Mouse (Mus musculus) liver, embryonic 12.5 days (tissue): Measurements from ENCODE around the gene Tmem273. TPM values are rescaled to one million over a fixed set of nuclear protein-coding genes. Genes with fewer than 3 reads are reported as not detected.

Experiments
- ATAC-seq: fragments of 200-750 bp; cut with Nextera tagmentation; 2 replicates; pipeline ENCODE4 v1.8.0; 2017; ENCODE audit warnings: moderate number of reproducible peaks, mild to moderate bottlenecking, moderate library complexity
- H3K27ac ChIP-seq: fragments of 300-500 bp; sonication (generic); 2 replicates; pipeline ENCODE4 v1.5.1; 2016; ENCODE audit warnings: mild to moderate bottlenecking
- H3K27me3 ChIP-seq: fragments of 300-500 bp; sonication (generic); replicated peaks from 2 replicates; pipeline ENCODE4 v1.6.1; 2016; ENCODE audit warnings: mild to moderate bottlenecking, moderate library complexity
- H3K36me3 ChIP-seq: fragments of 300-500 bp; sonication (generic); 2 replicates; pipeline ENCODE4 v1.6.1; 2016; ENCODE audit warnings: mild to moderate bottlenecking, moderate library complexity
- H3K4me1 ChIP-seq: fragments of 300-500 bp; sonication (generic); 2 replicates; pipeline ENCODE4 v1.6.1; 2016
- H3K4me2 ChIP-seq: fragments of 300-500 bp; sonication (generic); 2 replicates; pipeline ENCODE4 v1.6.1; 2016; ENCODE audit warnings: mild to moderate bottlenecking, moderate library complexity
- H3K4me3 ChIP-seq: fragments of 300-500 bp; sonication (generic); 2 replicates; pipeline ENCODE4 v1.5.1; 2016; ENCODE audit warnings: mild to moderate bottlenecking, moderate library complexity
- H3K9ac ChIP-seq: fragments of 300-500 bp; sonication (generic); 2 replicates; pipeline ENCODE4 v1.6.1; 2016; ENCODE audit warnings: mild to moderate bottlenecking, moderate library complexity
- H3K9me3 ChIP-seq: fragments of 300-500 bp; sonication (generic); replicated peaks from 2 replicates; pipeline ENCODE4 v1.6.1; 2016; ENCODE audit warnings: mild to moderate bottlenecking, moderate library complexity
- WGBS: fragments of 180-500 bp; shearing (Covaris S2); methylation state at CpG from one replicate; pipeline ENCODE4 v1.1.7; 2016; ENCODE audit not compliant: insufficient replicate concordance; 5-methylcytosine and 5-hydroxymethylcytosine counted together
- polyA plus RNA-seq: library from polyadenylated mRNA; unstranded; fragments of >200 nt; fragmentation: Nextera tagmentation; extraction: Ambion mirVana; gene quantifications from 2 replicates; pipeline ENCODE4 v1.2.1, GENCODE M21; 2016

The Tmem273 gene
- polyA plus RNA-seq, 1 experiment from 2014 or later = 0.50 TPM

DNA sequence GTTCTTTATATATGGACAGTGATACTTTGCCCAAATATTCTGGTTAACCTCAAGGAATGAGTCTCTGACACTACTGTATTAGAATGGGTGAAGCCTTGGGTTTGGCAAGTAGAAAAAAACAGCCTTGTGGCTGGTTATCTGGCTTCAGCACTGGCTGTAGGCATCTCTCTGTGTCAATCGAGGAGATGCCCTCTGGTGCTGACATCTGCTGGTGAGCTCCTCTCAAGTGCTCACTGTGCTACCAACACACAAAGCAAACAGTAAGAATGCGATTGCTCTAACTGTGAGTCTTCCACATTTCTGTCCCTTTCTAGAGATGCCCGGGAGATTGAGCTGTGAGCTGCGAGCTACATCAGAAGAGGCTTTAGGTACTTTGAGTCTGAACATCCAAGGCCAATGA lies 30.8 kb downstream of the Tmem273 start:
- ATAC-seq = no peak
- H3K4me1 ChIP-seq = no peaks in the 10 kb centered on the region
- no peak overlapping the region for H3K4me3 ChIP-seq
- no peak overlapping the region for H3K27ac ChIP-seq
- no peaks in the 10 kb centered on the region for H3K36me3 ChIP-seq
- H3K9me3 ChIP-seq = no peaks in the 10 kb centered on the region
- no peaks in the 10 kb centered on the region for H3K27me3 ChIP-seq
- 59% methylated on average over 4 of the region's 4 CpGs for WGBS
- H3K9ac ChIP-seq = no peak overlapping the region
- no peak overlapping the region for H3K4me2 ChIP-seq

DNA sequence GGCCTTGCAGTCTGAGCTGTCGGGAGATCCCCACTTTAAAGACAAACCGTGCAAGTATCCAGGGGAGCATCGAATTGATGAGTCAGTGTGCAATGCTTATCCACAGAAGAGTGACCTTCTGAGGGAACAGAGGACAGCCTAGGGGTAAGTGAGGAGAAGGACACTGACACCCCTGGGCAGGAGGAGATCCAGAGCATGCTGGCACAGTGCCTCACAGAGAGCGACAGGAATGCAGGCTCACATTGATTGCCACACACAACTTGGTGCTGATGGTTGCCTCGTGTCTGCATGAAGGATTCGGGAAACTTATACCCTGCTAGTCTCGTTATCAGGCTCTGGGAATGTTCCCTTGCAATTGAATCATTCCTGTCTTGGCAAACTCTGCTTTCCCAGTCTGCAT lies 31.5 kb downstream of the Tmem273 start:
- H3K36me3 ChIP-seq = no peaks in the 10 kb centered on the region
- ATAC-seq = no peak
- no peaks in the 10 kb centered on the region for H3K4me1 ChIP-seq
- no peaks in the 10 kb centered on the region for H3K27me3 ChIP-seq
- no peak overlapping the region for H3K4me2 ChIP-seq
- H3K27ac ChIP-seq = no peak overlapping the region
- no peak overlapping the region for H3K4me3 ChIP-seq
- 60% methylated on average over 7 of the region's 7 CpGs for WGBS
- no peaks in the 10 kb centered on the region for H3K9me3 ChIP-seq
- H3K9ac ChIP-seq = no peak overlapping the region

DNA sequence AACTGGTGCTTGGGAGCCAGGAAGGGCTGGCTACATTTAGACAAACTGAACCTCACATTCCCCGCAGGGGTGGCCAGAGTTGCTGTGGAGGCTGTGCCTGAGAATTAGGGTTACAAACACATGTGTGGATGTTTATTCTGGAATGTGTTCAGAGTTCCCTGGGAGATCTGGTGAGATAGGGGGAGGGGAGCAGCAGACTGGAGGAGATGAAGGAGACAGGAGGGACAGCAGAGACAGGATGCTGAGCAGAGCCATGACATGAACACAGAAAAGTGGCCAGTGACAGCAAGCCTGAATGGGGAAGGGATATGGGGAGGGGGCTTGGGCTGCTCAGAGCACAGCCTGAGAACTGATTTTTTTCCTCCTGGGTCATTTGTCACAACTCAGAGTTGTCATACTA lies 33.5 kb downstream of the Tmem273 start:
- no peaks in the 10 kb centered on the region for H3K4me1 ChIP-seq
- ATAC-seq = no peak

GRCm38 (mm10) chr14:32822812-32823211 lies 37.0 kb downstream of the Tmem273 start:
- H3K4me3 ChIP-seq = no peak overlapping the region
- H3K9ac ChIP-seq = no peak overlapping the region
- peaks cover 3% of the 10 kb centered on the region; the same call in 1 of the 2 replicates for H3K4me1 ChIP-seq
- no peak overlapping the region for H3K4me2 ChIP-seq
- no peak for ATAC-seq
- no peaks in the 10 kb centered on the region for H3K36me3 ChIP-seq
- H3K27ac ChIP-seq = no peak overlapping the region
- WGBS = 61% methylated on average over 4 of the region's 4 CpGs
- H3K9me3 ChIP-seq = no peaks in the 10 kb centered on the region
- no peaks in the 10 kb centered on the region for H3K27me3 ChIP-seq

More for the DNA sequence above, 33.5 kb downstream of the Tmem273 start:
- no peaks in the 10 kb centered on the region for H3K9me3 ChIP-seq
- no peaks in the 10 kb centered on the region for H3K27me3 ChIP-seq
- H3K4me2 ChIP-seq = no peak overlapping the region
- WGBS = 67% methylated on average over 1 of the region's 1 CpGs
- H3K27ac ChIP-seq = no peak overlapping the region
- H3K9ac ChIP-seq = no peak overlapping the region
- H3K4me3 ChIP-seq = no peak overlapping the region
- H3K36me3 ChIP-seq = no peaks in the 10 kb centered on the region

DNA sequence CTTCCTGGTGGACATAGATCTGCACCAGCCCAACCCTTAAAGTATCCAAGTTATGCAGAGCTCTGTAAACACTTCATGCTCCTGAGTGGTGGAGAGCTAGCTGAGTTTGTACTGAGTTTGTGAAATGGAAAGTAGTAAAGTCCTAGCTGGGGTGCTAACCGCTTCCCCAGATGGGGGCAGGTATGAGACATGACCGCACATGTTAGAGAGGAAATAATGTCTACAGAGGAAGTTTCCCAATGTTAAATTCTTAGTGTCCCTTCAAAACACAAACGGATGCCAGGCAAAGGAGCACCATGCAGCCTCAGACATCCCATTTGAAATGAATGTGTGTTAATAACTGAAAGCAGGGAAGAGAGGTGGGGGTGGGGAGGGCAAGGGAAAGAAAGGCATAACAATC lies 38.1 kb downstream of the Tmem273 start:
- no peak for ATAC-seq
- no peak overlapping the region for H3K27ac ChIP-seq
- H3K4me3 ChIP-seq = no peak overlapping the region
- H3K36me3 ChIP-seq = no peaks in the 10 kb centered on the region
- peaks cover 13% of the 10 kb centered on the region; the same call in 1 of the 2 replicates for H3K4me1 ChIP-seq
- H3K4me2 ChIP-seq = no peak overlapping the region
- WGBS = 54% methylated on average over 3 of the region's 3 CpGs
- H3K27me3 ChIP-seq = no peaks in the 10 kb centered on the region
- no peaks in the 10 kb centered on the region for H3K9me3 ChIP-seq
- no peak overlapping the region for H3K9ac ChIP-seq

DNA sequence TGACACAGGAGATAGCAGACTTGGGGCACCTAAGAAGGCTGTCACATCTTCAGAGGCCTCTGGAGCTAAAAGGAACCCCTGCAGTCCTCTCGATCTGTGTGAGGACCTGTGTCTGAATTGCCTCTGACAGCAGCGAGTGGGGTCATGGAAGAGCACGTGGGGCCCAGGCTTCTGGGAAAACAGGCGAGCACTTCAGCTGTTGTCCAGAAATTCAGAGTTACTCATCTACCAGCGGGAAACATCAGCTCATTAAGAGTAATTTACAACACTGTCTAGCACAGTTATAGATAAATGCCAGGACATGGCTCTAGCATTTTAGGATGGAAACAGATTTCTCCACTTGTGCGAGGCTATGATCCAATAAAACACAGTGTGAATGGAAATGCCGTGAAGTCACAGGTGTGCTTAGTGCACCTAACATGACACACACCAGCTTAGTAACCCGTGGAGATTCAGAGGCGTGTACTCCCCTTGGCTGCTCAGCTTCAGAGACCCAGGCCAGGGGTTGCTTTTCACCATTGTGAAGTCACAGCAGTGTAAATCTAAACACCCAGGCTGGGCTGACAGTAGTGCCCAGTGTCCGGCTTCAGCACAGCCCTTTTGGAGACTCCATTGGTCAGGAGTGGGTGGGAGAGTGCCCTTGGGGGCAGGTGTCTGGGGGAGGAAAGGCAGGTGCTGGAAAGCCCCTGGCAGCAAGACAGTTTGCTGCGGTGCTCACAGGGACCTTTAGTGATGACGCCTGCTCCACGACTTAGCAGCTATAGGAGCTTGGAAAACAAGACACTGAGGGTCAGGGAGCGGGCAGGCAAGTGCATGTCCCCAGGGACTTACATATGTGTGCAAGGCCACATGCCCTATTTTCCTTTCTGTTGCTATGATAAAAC lies 38.7 kb downstream of the Tmem273 start:
- Histone ChIP-seq H3K4me3 (no peak overlapping the region), H3K9me3 (no peaks in the 10 kb centered on the region), H3K4me1 (peaks cover 14% of the 10 kb centered on the region; the same call in 1 of the 2 replicates), H3K27ac (no peak overlapping the region), H3K4me2 (no peak overlapping the region), H3K36me3 (no peaks in the 10 kb centered on the region), H3K9ac (no peak overlapping the region), H3K27me3 (no peaks in the 10 kb centered on the region)
- no peak for ATAC-seq
- WGBS = 55% methylated on average over 14 of the region's 14 CpGs

DNA sequence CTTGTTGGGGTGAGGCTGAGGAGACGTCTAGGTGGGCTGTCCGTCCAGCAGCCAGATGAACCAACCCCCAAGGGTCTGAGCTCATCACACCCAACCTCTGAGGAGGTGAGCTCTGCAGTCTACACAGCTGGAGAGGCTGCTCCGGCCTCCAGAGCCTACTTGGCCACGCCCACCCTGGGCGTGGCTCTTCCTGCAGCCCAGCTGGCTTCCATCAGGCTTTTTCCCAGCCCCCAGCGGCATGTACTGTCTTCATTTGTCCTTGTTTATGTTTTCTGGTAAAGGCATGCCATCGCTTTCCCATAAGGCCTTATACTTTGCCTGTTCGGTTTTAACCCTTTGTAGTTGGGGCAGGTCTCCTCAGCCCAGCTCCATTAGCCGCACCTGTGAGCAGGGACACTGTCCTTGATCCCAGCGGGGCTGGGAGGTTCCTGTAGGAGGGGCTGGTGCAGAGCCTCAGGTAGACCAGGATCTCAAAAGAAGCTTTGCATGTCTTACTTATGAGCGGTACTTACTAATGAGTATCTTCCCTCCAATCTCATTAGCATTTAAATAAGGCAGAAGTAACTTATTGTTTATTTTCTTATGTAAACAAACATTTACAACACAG lies 39.8 kb downstream of the Tmem273 start:
- H3K36me3 ChIP-seq = no peaks in the 10 kb centered on the region
- H3K27me3 ChIP-seq = no peaks in the 10 kb centered on the region
- H3K4me1 ChIP-seq = peaks cover 14% of the 10 kb centered on the region; the same call in 1 of the 2 replicates
- 14% methylated on average over 11 of the region's 11 CpGs for WGBS
- no peak overlapping the region for H3K4me3 ChIP-seq
- no peaks in the 10 kb centered on the region for H3K9me3 ChIP-seq
- ATAC-seq = peak; percentile 46; the same call in 1 of the 2 replicates
- H3K9ac ChIP-seq = no peak overlapping the region
- no peak overlapping the region for H3K27ac ChIP-seq
- peak overlapping the region; percentile 17; the same call in 1 of the 2 replicates for H3K4me2 ChIP-seq

GRCm38 (mm10) chr14:32827165-32827564 lies 41.4 kb downstream of the Tmem273 start:
- Histone ChIP-seq H3K4me3 (no peak overlapping the region), H3K4me1 (peaks cover 14% of the 10 kb centered on the region; the same call in 1 of the 2 replicates), H3K27ac (no peak overlapping the region), H3K27me3 (no peaks in the 10 kb centered on the region), H3K9ac (no peak overlapping the region), H3K4me2 (no peak overlapping the region), H3K36me3 (no peaks in the 10 kb centered on the region), H3K9me3 (no peaks in the 10 kb centered on the region)
- 66% methylated on average over 4 of the region's 4 CpGs for WGBS
- ATAC-seq = no peak

- WGBS = 38% methylated on average over 6 of the region's 6 CpGs
- ATAC-seq = no peak
- H3K9me3 ChIP-seq = no peaks in the 10 kb centered on the region
- H3K27me3 ChIP-seq = no peaks in the 10 kb centered on the region
- no peak overlapping the region for H3K4me3 ChIP-seq
- H3K4me2 ChIP-seq = no peak overlapping the region
- H3K27ac ChIP-seq = no peak overlapping the region
- no peak overlapping the region for H3K9ac ChIP-seq
- peaks cover 14% of the 10 kb centered on the region; the same call in 1 of the 2 replicates for H3K4me1 ChIP-seq
- no peaks in the 10 kb centered on the region for H3K36me3 ChIP-seq
Observed at GRCm38 (mm10) chr14:32827994-32828650, 42.4 kb downstream of the Tmem273 start.

- Histone ChIP-seq H3K27me3 (peaks cover 4% of the 10 kb centered on the region; the same call in 1 of the 2 replicates), H3K4me2 (no peak within 1 kb of the TSS), H3K4me3 (no peak within 1 kb of the TSS), H3K36me3 (no peaks in the 10 kb centered on the region), H3K27ac (no peak within 1 kb of the TSS), H3K9ac (no peak within 1 kb of the TSS), H3K9me3 (no peaks in the 10 kb centered on the region), H3K4me1 (peaks cover under 1% of the 10 kb centered on the region; the same call in 1 of the 2 replicates)
- no peak for ATAC-seq
- WGBS = 72% methylated on average over 8 of the region's 8 CpGs
Observed at GRCm38 (mm10) chr14:32833847-32834246, 48.1 kb downstream of the Tmem273 start, which contains the start of gene Fam170b. TSS of gene Fam170b (plus strand) at chr14:32833962.

DNA sequence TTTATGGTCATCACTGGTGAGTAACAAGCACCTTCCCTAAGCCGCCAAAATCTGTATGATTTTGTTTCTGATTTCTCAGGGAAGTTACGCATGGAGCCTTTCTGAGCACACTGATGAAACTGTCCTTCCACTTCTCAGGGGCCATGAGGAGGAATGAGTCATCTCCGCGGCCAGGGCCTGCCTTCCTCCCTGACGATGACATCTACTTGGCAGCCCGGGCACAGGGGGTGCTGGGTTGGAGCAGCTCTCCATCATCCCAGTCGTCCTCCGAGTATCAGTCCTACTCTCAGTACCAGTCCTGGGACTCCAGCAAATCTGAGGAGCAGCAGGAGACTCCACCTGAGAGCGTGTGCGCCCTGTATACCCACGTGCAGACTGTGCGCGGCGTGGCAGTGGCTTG lies 49.4 kb downstream of the Tmem273 start:
- H3K9ac ChIP-seq = no peak overlapping the region
- no peak overlapping the region for H3K4me2 ChIP-seq
- no peak for ATAC-seq
- H3K9me3 ChIP-seq = no peaks in the 10 kb centered on the region
- 68% methylated on average over 14 of the region's 14 CpGs for WGBS
- no peak overlapping the region for H3K4me3 ChIP-seq
- H3K4me1 ChIP-seq = no peaks in the 10 kb centered on the region
- H3K36me3 ChIP-seq = no peaks in the 10 kb centered on the region
- H3K27ac ChIP-seq = no peak overlapping the region
- peaks cover 4% of the 10 kb centered on the region; the same call in 1 of the 2 replicates for H3K27me3 ChIP-seq

GRCm38 (mm10) chr14:32835596-32835995 lies 49.8 kb downstream of the Tmem273 start:
- Histone ChIP-seq H3K36me3 (no peaks in the 10 kb centered on the region), H3K9ac (no peak overlapping the region), H3K4me2 (no peak overlapping the region), H3K4me3 (no peak overlapping the region), H3K27ac (no peak overlapping the region), H3K4me1 (no peaks in the 10 kb centered on the region), H3K9me3 (no peaks in the 10 kb centered on the region), H3K27me3 (peaks cover 4% of the 10 kb centered on the region; the same call in 1 of the 2 replicates)
- WGBS = 62% methylated on average over 14 of the region's 14 CpGs
- no peak for ATAC-seq
